Comparison of ENCODE assay signal across 12 mouse cellular contexts in genomic region chr4:97635757-97636292, GRCm38 (mm10).
DNase-seq lines count a peak whose midpoint lies in the region; ATAC-seq and TF ChIP-seq lines count a peak whose summit lies in the region.
"Had no signal": no experiment of that assay in that cellular context is flagged by ENCODE, and none has a peak within 500 bp of the region (broad histone marks: within the 10 kb centered on the region; RNA-seq: fewer than 3 reads in every experiment).

No protein-coding gene starts in this region.

- H3K4me3 ChIP-seq in intestine, embryonic 14.5 days (ENCODE audit: low read depth, low read length) = no peak overlapping the region
- no peak overlapping the region for H3K4me3 ChIP-seq in intestine, embryonic 16.5 days (ENCODE audit: low read length)
- H3K4me3 ChIP-seq in forebrain, embryonic 15.5 days = no peak overlapping the region
- H3K4me3 ChIP-seq in hindbrain, postnatal 0 days (ENCODE audit: low read length) = no peak overlapping the region
- no peak overlapping the region for H3K4me3 ChIP-seq in neural tube, embryonic 13.5 days
- H3K4me3 ChIP-seq: heart, embryonic 15.5 days; intestine, embryonic 15.5 days had no signal

- DNase-seq in intestine, embryonic 14.5 days (ENCODE audit: low spot score) = peak; percentile 24
- peak; percentile 39 for DNase-seq in hindbrain, postnatal 0 days (ENCODE audit: low spot score)
- no peak for DNase-seq in right cerebral cortex, postnatal 14 days
- no peak for DNase-seq in urinary bladder, postnatal 14 days (ENCODE audit: low spot score)
- no peak for DNase-seq in ovary, postnatal 36 days (ENCODE audit: low spot score)
- DNase-seq: kidney, postnatal 14 days; lung, postnatal 36 days had no signal

- H3K27ac ChIP-seq in intestine, embryonic 14.5 days (ENCODE audit: low read depth) = no peak overlapping the region
- H3K27ac ChIP-seq in intestine, embryonic 16.5 days (ENCODE audit: low read length) = no peak overlapping the region
- peak overlapping the region; percentile 62 for H3K27ac ChIP-seq in forebrain, embryonic 15.5 days (replicated peaks)
- peak overlapping the region; percentile 41; the same call in 1 of the 2 replicates for H3K27ac ChIP-seq in hindbrain, postnatal 0 days
- peak overlapping the region; percentile 42 for H3K27ac ChIP-seq in neural tube, embryonic 13.5 days (replicated peaks)
- H3K27ac ChIP-seq: heart, embryonic 15.5 days; intestine, embryonic 15.5 days had no signal

- no peak overlapping the region for H3K4me2 ChIP-seq in intestine, embryonic 14.5 days (ENCODE audit: low read length)
- H3K4me2 ChIP-seq in intestine, embryonic 16.5 days (ENCODE audit: low read depth, low read length) = no peak overlapping the region
- no peak overlapping the region for H3K4me2 ChIP-seq in forebrain, embryonic 15.5 days (replicated peaks)
- no peak overlapping the region for H3K4me2 ChIP-seq in hindbrain, postnatal 0 days (ENCODE audit: low read depth, low read length)
- no peak overlapping the region for H3K4me2 ChIP-seq in neural tube, embryonic 13.5 days
- H3K4me2 ChIP-seq: heart, embryonic 15.5 days; intestine, embryonic 15.5 days had no signal

- ATAC-seq in intestine, embryonic 14.5 days (replicated peaks; ENCODE audit: low FRiP score, low TSS enrichment, low read depth) = no peak
- no peak for ATAC-seq in intestine, embryonic 16.5 days
- peak; percentile 61 for ATAC-seq in forebrain, embryonic 15.5 days (replicated peaks)
- peak; percentile 48 for ATAC-seq in hindbrain, postnatal 0 days
- ATAC-seq in neural tube, embryonic 13.5 days (ENCODE audit: low read depth) = peak; percentile 75
- ATAC-seq: intestine, embryonic 15.5 days had no signal

- WGBS in intestine, embryonic 14.5 days = 71% methylated on average over 1 of the region's 1 CpGs
- whole genome bisulfite sequencing in intestine, embryonic 16.5 days = 62% methylated on average over 1 of the region's 1 CpGs
- WGBS in forebrain, embryonic 15.5 days = 38% methylated on average over 1 of the region's 1 CpGs
- WGBS in hindbrain, postnatal 0 days = 32% methylated on average over 1 of the region's 1 CpGs
- WGBS in neural tube, embryonic 13.5 days = 32% methylated on average over 1 of the region's 1 CpGs

- H3K36me3 ChIP-seq in intestine, embryonic 14.5 days (ENCODE audit: control insufficient read depth, insufficient read depth, low read length) = no peaks in the 10 kb centered on the region
- H3K36me3 ChIP-seq in intestine, embryonic 16.5 days (ENCODE audit: control insufficient read depth, insufficient read depth, low read length) = no peaks in the 10 kb centered on the region
- H3K36me3 ChIP-seq in forebrain, embryonic 15.5 days = no peaks in the 10 kb centered on the region
- no peaks in the 10 kb centered on the region for H3K36me3 ChIP-seq in hindbrain, postnatal 0 days (ENCODE audit: insufficient read depth, low read length)
- no peaks in the 10 kb centered on the region for H3K36me3 ChIP-seq in neural tube, embryonic 13.5 days
- H3K36me3 ChIP-seq: heart, embryonic 15.5 days; intestine, embryonic 15.5 days had no signal

- H3K9ac ChIP-seq in intestine, embryonic 14.5 days (ENCODE audit: low read length) = no peak overlapping the region
- H3K9ac ChIP-seq in intestine, embryonic 16.5 days (ENCODE audit: low read depth, low read length) = no peak overlapping the region
- H3K9ac ChIP-seq in forebrain, embryonic 15.5 days (replicated peaks) = no peak overlapping the region
- no peak overlapping the region for H3K9ac ChIP-seq in hindbrain, postnatal 0 days (replicated peaks; ENCODE audit: low read length)
- H3K9ac ChIP-seq in neural tube, embryonic 13.5 days = no peak overlapping the region
- H3K9ac ChIP-seq: heart, embryonic 15.5 days; intestine, embryonic 15.5 days had no signal

- TF ChIP-seq CTCF in hindbrain, postnatal 0 days (IDR thresholded peaks at IDR 0.05; ENCODE audit: low read depth) = no peak

- H3K9me3 ChIP-seq in intestine, embryonic 14.5 days (ENCODE audit: control insufficient read depth, low read length) = no peaks in the 10 kb centered on the region
- H3K9me3 ChIP-seq in intestine, embryonic 16.5 days (ENCODE audit: control insufficient read depth, low read length) = no peaks in the 10 kb centered on the region
- H3K9me3 ChIP-seq in forebrain, embryonic 15.5 days = no peaks in the 10 kb centered on the region
- no peaks in the 10 kb centered on the region for H3K9me3 ChIP-seq in hindbrain, postnatal 0 days (ENCODE audit: low read length)
- H3K9me3 ChIP-seq in neural tube, embryonic 13.5 days = no peaks in the 10 kb centered on the region
- H3K9me3 ChIP-seq: heart, embryonic 15.5 days; intestine, embryonic 15.5 days had no signal

- peaks cover 6% of the 10 kb centered on the region; the same call in 1 of the 2 replicates for H3K4me1 ChIP-seq in intestine, embryonic 14.5 days (replicated peaks; ENCODE audit: control insufficient read depth, insufficient read depth, low read length)
- H3K4me1 ChIP-seq in intestine, embryonic 16.5 days (ENCODE audit: control insufficient read depth, insufficient read depth, low read length) = no peaks in the 10 kb centered on the region; the same call in 1 of the 2 replicates
- H3K4me1 ChIP-seq in forebrain, embryonic 15.5 days = peaks cover 27% of the 10 kb centered on the region
- 0 out of 2 replicates have a peak, but pooled peaks cover 4% of the 10 kb centered on the region for H3K4me1 ChIP-seq in hindbrain, postnatal 0 days (ENCODE audit: insufficient read depth, low read length)
- H3K4me1 ChIP-seq in neural tube, embryonic 13.5 days (replicated peaks) = peaks cover 25% of the 10 kb centered on the region
- H3K4me1 ChIP-seq: intestine, embryonic 15.5 days had no signal

- H3K27me3 ChIP-seq in intestine, embryonic 14.5 days (replicated peaks; ENCODE audit: control insufficient read depth, insufficient read depth, low read length) = no peaks in the 10 kb centered on the region
- H3K27me3 ChIP-seq in intestine, embryonic 16.5 days (replicated peaks; ENCODE audit: control insufficient read depth, insufficient read depth, low read length) = no peaks in the 10 kb centered on the region
- no peaks in the 10 kb centered on the region for H3K27me3 ChIP-seq in forebrain, embryonic 15.5 days
- no peaks in the 10 kb centered on the region for H3K27me3 ChIP-seq in hindbrain, postnatal 0 days (ENCODE audit: insufficient read depth, low read length)
- no peaks in the 10 kb centered on the region for H3K27me3 ChIP-seq in neural tube, embryonic 13.5 days
- H3K27me3 ChIP-seq: heart, embryonic 15.5 days; intestine, embryonic 15.5 days had no signal

Comparison
In these comparisons a context has a peak if more than half of its experiments do, and no peak if none do; other contexts are left out.
1. ATAC-seq: peak in forebrain, embryonic 15.5 days (single experiment), hindbrain, postnatal 0 days (single experiment) and neural tube, embryonic 13.5 days (single experiment); none in intestine, embryonic 14.5 days (single experiment) and intestine, embryonic 16.5 days (single experiment).
2. DNase-seq: peak in intestine, embryonic 14.5 days (single experiment) and hindbrain, postnatal 0 days (single experiment); none in right cerebral cortex, postnatal 14 days (single experiment), urinary bladder, postnatal 14 days (single experiment) and ovary, postnatal 36 days (single experiment).
3. H3K27ac ChIP-seq: peak in forebrain, embryonic 15.5 days (single experiment), hindbrain, postnatal 0 days (single experiment) and neural tube, embryonic 13.5 days (single experiment); none in intestine, embryonic 14.5 days (single experiment) and intestine, embryonic 16.5 days (single experiment).